Mouse (Mus musculus): ENCODE measurements around the gene Cited4.

GRCm38 (mm10) chr4:120665144-120665700, 1.1 kb upstream of the Cited4 start:
- no peak for TF ChIP-seq CTCF (IDR thresholded peaks at IDR 0.05; ENCODE audit: borderline replicate concordance, extremely low read depth, insufficient read depth, insufficient read length)
- no peak for TF ChIP-seq POLR2A (IDR thresholded peaks at IDR 0.05; ENCODE audit: borderline replicate concordance, extremely low read depth, insufficient read depth, insufficient read length, poor library complexity, severe bottlenecking)
